Mouse (Mus musculus): ENCODE measurements around the gene Gpr25. TPM values are rescaled to one million over a fixed set of nuclear protein-coding genes. Genes with fewer than 3 reads are reported as not detected.
A peak's percentile ranks its signal among the peaks of the same experiment; 100 is the strongest.

Gpr25 gene
- polyA plus RNA-seq, 1 experiment from 2014 or later = not detected

- Histone ChIP-seq H3K27ac (no peak overlapping the region), H3K4me3 (ENCODE audit: inconsistent target) (no peak overlapping the region)
- 16% methylated on average over 2 of the region's 2 CpGs for WGBS (ENCODE audit: missing documents)
These were observed 7.2 kb downstream of the Gpr25 start for GRCm38 (mm10) chr1:136253472-136253871.

GRCm38 (mm10) chr1:136249662-136250061 lies 11.0 kb downstream of the Gpr25 start:
- H3K27ac ChIP-seq = no peak overlapping the region
- H3K4me3 ChIP-seq (ENCODE audit: inconsistent target) = no peak overlapping the region
- WGBS (ENCODE audit: missing documents) = 3% methylated on average over 5 of the region's 5 CpGs
- no peaks in the 10 kb centered on the region for H3K36me3 ChIP-seq (ENCODE audit: inconsistent target)
- no peaks in the 10 kb centered on the region for H3K79me2 ChIP-seq (ENCODE audit: inconsistent target)

More at GRCm38 (mm10) chr1:136253472-136253871, 7.2 kb downstream of the Gpr25 start:
- Histone ChIP-seq H3K36me3 (ENCODE audit: inconsistent target) (no peaks in the 10 kb centered on the region), H3K79me2 (ENCODE audit: inconsistent target) (no peaks in the 10 kb centered on the region)

GRCm38 (mm10) chr1:136247393-136247792 lies 13.3 kb downstream of the Gpr25 start:
- Histone ChIP-seq H3K27ac (no peak overlapping the region), H3K79me2 (ENCODE audit: inconsistent target) (no peaks in the 10 kb centered on the region), H3K36me3 (ENCODE audit: inconsistent target) (no peaks in the 10 kb centered on the region), H3K4me3 (ENCODE audit: inconsistent target) (no peak overlapping the region)
- 51% methylated on average over 5 of the region's 5 CpGs for WGBS (ENCODE audit: missing documents)

GRCm38 (mm10) chr1:136244469-136244868 lies 16.2 kb downstream of the Gpr25 start:
- Histone ChIP-seq H3K27ac (no peak overlapping the region), H3K4me3 (ENCODE audit: inconsistent target) (no peak overlapping the region), H3K79me2 (ENCODE audit: inconsistent target) (no peaks in the 10 kb centered on the region), H3K36me3 (ENCODE audit: inconsistent target) (no peaks in the 10 kb centered on the region)
- 90% methylated on average over 3 of the region's 5 CpGs for WGBS (ENCODE audit: missing documents)

GRCm38 (mm10) chr1:136241801-136242200 lies 18.9 kb downstream of the Gpr25 start:
- H3K4me3 ChIP-seq (ENCODE audit: inconsistent target) = no peak overlapping the region
- 96% methylated on average over 7 of the region's 7 CpGs for WGBS (ENCODE audit: missing documents)
- no peaks in the 10 kb centered on the region for H3K36me3 ChIP-seq (ENCODE audit: inconsistent target)
- no peak overlapping the region for H3K27ac ChIP-seq
- no peaks in the 10 kb centered on the region for H3K79me2 ChIP-seq (ENCODE audit: inconsistent target)

GRCm38 (mm10) chr1:136238495-136238894 lies 22.2 kb downstream of the Gpr25 start:
- 97% methylated on average over 4 of the region's 4 CpGs for WGBS (ENCODE audit: missing documents)
- Histone ChIP-seq H3K4me3 (ENCODE audit: inconsistent target) (no peak overlapping the region), H3K79me2 (ENCODE audit: inconsistent target) (no peaks in the 10 kb centered on the region), H3K36me3 (ENCODE audit: inconsistent target) (no peaks in the 10 kb centered on the region), H3K27ac (no peak overlapping the region)

GRCm38 (mm10) chr1:136234595-136235092 lies 26.0 kb downstream of the Gpr25 start:
- WGBS (ENCODE audit: missing documents) = 2% methylated on average over 9 of the region's 9 CpGs
- H3K79me2 ChIP-seq (ENCODE audit: inconsistent target) = no peaks in the 10 kb centered on the region
- H3K4me3 ChIP-seq (ENCODE audit: inconsistent target) = peak overlapping the region; percentile 19; the same call in 1 of the 2 replicates
- H3K27ac ChIP-seq = no peak overlapping the region
- H3K36me3 ChIP-seq (ENCODE audit: inconsistent target) = no peaks in the 10 kb centered on the region

GRCm38 (mm10) chr1:136233892-136234594 lies 26.6 kb downstream of the Gpr25 start, which contains the start of gene Inava:
Gene Inava (minus strand): TSS chr1:136234264.
- 2% methylated on average over 47 of the region's 51 CpGs for WGBS (ENCODE audit: missing documents)
- no peak within 1 kb of the TSS for H3K27ac ChIP-seq
- H3K36me3 ChIP-seq (ENCODE audit: inconsistent target) = no peaks in the 10 kb centered on the region
- H3K4me3 ChIP-seq (ENCODE audit: inconsistent target) = peak within 1 kb of the TSS; percentile 19; the same call in 1 of the 2 replicates
- H3K79me2 ChIP-seq (ENCODE audit: inconsistent target) = no peaks in the 10 kb centered on the region

- WGBS (ENCODE audit: missing documents) = 14% methylated on average over 23 of the region's 23 CpGs
- Histone ChIP-seq H3K4me3 (ENCODE audit: inconsistent target) (no peak overlapping the region), H3K79me2 (ENCODE audit: inconsistent target) (no peaks in the 10 kb centered on the region), H3K27ac (no peak overlapping the region), H3K36me3 (ENCODE audit: inconsistent target) (no peaks in the 10 kb centered on the region)
These were observed 27.5 kb downstream of the Gpr25 start for GRCm38 (mm10) chr1:136232986-136233790.

GRCm38 (mm10) chr1:136232285-136232926 lies 28.3 kb downstream of the Gpr25 start:
- Histone ChIP-seq H3K36me3 (ENCODE audit: inconsistent target) (no peaks in the 10 kb centered on the region), H3K79me2 (ENCODE audit: inconsistent target) (no peaks in the 10 kb centered on the region), H3K4me3 (ENCODE audit: inconsistent target) (no peak overlapping the region), H3K27ac (no peak overlapping the region)
- WGBS (ENCODE audit: missing documents) = 15% methylated on average over 6 of the region's 9 CpGs

GRCm38 (mm10) chr1:136231596-136231995 lies 29.1 kb downstream of the Gpr25 start:
- Histone ChIP-seq H3K4me3 (ENCODE audit: inconsistent target) (no peak overlapping the region), H3K79me2 (ENCODE audit: inconsistent target) (no peaks in the 10 kb centered on the region), H3K27ac (no peak overlapping the region), H3K36me3 (ENCODE audit: inconsistent target) (no peaks in the 10 kb centered on the region)
- WGBS (ENCODE audit: missing documents) = 52% methylated on average over 6 of the region's 6 CpGs

GRCm38 (mm10) chr1:136230201-136230600 lies 30.5 kb downstream of the Gpr25 start:
- WGBS (ENCODE audit: missing documents) = 83% methylated on average over 11 of the region's 11 CpGs
- Histone ChIP-seq H3K79me2 (ENCODE audit: inconsistent target) (no peaks in the 10 kb centered on the region), H3K27ac (no peak overlapping the region), H3K36me3 (ENCODE audit: inconsistent target) (no peaks in the 10 kb centered on the region), H3K4me3 (ENCODE audit: inconsistent target) (no peak overlapping the region)

GRCm38 (mm10) chr1:136229040-136229373 lies 31.7 kb downstream of the Gpr25 start:
- no peak overlapping the region for H3K4me3 ChIP-seq (ENCODE audit: inconsistent target)
- no peaks in the 10 kb centered on the region for H3K36me3 ChIP-seq (ENCODE audit: inconsistent target)
- no peaks in the 10 kb centered on the region for H3K79me2 ChIP-seq (ENCODE audit: inconsistent target)
- no peak overlapping the region for H3K27ac ChIP-seq
- 91% methylated on average over 6 of the region's 6 CpGs for WGBS (ENCODE audit: missing documents)

- no peak overlapping the region for H3K4me3 ChIP-seq (ENCODE audit: inconsistent target)
- no peak overlapping the region for H3K27ac ChIP-seq
- 81% methylated on average over 13 of the region's 13 CpGs for WGBS (ENCODE audit: missing documents)
- no peaks in the 10 kb centered on the region for H3K36me3 ChIP-seq (ENCODE audit: inconsistent target)
- no peaks in the 10 kb centered on the region for H3K79me2 ChIP-seq (ENCODE audit: inconsistent target)
These were observed 32.2 kb downstream of the Gpr25 start for GRCm38 (mm10) chr1:136228328-136229039.

All from macrophage (primary cell).